Mouse (Mus musculus): ENCODE results near the gene Stap1.

- TF ChIP-seq CTCF (IDR thresholded peaks at IDR 0.05; ENCODE audit: borderline replicate concordance, insufficient read depth, low read length) = no peak
- no peak for TF ChIP-seq POLR2A (IDR thresholded peaks at IDR 0.05; ENCODE audit: low read depth, low read length)
Measured at GRCm38 (mm10) chr5:86083987-86084386, 12.4 kb downstream of the Stap1 start.
